9 mouse cellular contexts compared by ENCODE assay signal in the genomic region with DNA sequence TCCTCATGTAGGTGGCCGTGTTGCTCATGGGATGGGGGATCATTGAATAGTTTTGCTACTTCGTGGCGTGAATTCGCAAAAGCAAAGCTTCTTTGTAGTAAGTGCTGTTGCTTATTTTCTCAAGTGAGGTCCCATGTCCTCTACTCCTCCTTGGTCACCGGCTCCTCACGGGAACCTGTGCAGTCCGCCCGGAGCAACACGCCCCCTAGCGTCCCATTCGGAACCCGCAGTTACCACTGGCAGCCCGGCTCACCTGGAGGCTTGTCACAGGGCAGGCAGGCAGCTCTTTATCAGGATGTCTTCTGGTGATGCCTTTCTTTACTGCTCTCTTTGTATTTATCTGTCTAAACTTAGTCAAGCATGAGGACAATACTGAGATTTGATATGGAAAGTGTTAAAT.
DNase-seq lines count a peak whose midpoint lies in the region; ATAC-seq and TF ChIP-seq lines count a peak whose summit lies in the region.
"Had no signal": no experiment of that assay in that cellular context is flagged by ENCODE, and none has a peak within 500 bp of the region (broad histone marks: within the 10 kb centered on the region; RNA-seq: fewer than 3 reads in every experiment).

No protein-coding gene starts in this region.

- no peak overlapping the region for H3K4me2 ChIP-seq in hindbrain, embryonic 11.5 days (replicated peaks; ENCODE audit: low read depth, low read length)
- H3K4me2 ChIP-seq in hindbrain, embryonic 14.5 days (replicated peaks), result no peak overlapping the region
- H3K4me2 ChIP-seq in CH12.LX (ENCODE audit: insufficient read depth, low read depth, poor library complexity, severe bottlenecking), result no peak overlapping the region
- H3K4me2 ChIP-seq: liver, embryonic 15.5 days had no signal

- H3K9me3 ChIP-seq in hindbrain, embryonic 11.5 days (ENCODE audit: control insufficient read depth, low read length), result no peaks in the 10 kb centered on the region
- H3K9me3 ChIP-seq in hindbrain, embryonic 14.5 days (ENCODE audit: control insufficient read depth, low read length), result no peaks in the 10 kb centered on the region
- H3K9me3 ChIP-seq in CH12.LX (replicated peaks; ENCODE audit: low read length), result no peaks in the 10 kb centered on the region
- H3K9me3 ChIP-seq: liver, embryonic 15.5 days had no signal

- dilution Hi-C loops in CH12.LX (cut with MboI; ENCODE audit: extremely low pct_ligation_motif_present, extremely low pct_unique_long_range_greater_than_20kb, low sequenced_read_pairs), result no loop called here

- no peaks in the 10 kb centered on the region for H3K4me1 ChIP-seq in hindbrain, embryonic 11.5 days (replicated peaks; ENCODE audit: control insufficient read depth, insufficient read depth, low read length)
- H3K4me1 ChIP-seq in hindbrain, embryonic 14.5 days (replicated peaks; ENCODE audit: control insufficient read depth, insufficient read depth, low read length), result peaks cover 3% of the 10 kb centered on the region; the same call in 1 of the 2 replicates
- H3K4me1 ChIP-seq in CH12.LX (ENCODE audit: control insufficient read depth in 1 of 2, insufficient read depth in 2 of 2), result peaks cover 3 to 15% of the 10 kb centered on the region in 2 experiments; a peak in 3 of 4 replicates
- H3K4me1 ChIP-seq in bone marrow macrophage, adult 2 months (ENCODE audit: control insufficient read depth, insufficient read depth, low read length), result no peaks in the 10 kb centered on the region
- no peaks in the 10 kb centered on the region for H3K4me1 ChIP-seq in liver, adult 2 months (ENCODE audit: control insufficient read depth, insufficient read depth, low read length)
- H3K4me1 ChIP-seq: liver, embryonic 15.5 days had no signal

- H3K36me3 ChIP-seq in hindbrain, embryonic 11.5 days (ENCODE audit: control insufficient read depth, insufficient read depth, low read length), result no peaks in the 10 kb centered on the region
- 0 out of 2 replicates have a peak, but pooled peaks cover 2% of the 10 kb centered on the region for H3K36me3 ChIP-seq in hindbrain, embryonic 14.5 days (replicated peaks; ENCODE audit: control insufficient read depth, insufficient read depth)
- peaks cover 3 to 25% of the 10 kb centered on the region in 2 experiments for H3K36me3 ChIP-seq in CH12.LX (replicated peaks in 1 of 2; ENCODE audit: control insufficient read depth in 1 of 2, insufficient read depth in 1 of 2, low read length in 1 of 2)
- H3K36me3 ChIP-seq in liver, adult 2 months (ENCODE audit: control insufficient read depth, insufficient read depth, low read length), result no peaks in the 10 kb centered on the region
- H3K36me3 ChIP-seq: liver, embryonic 15.5 days had no signal

- no peak for TF ChIP-seq EP300 in CH12.LX (IDR thresholded peaks at IDR 0.05; ENCODE audit: low read length)

- peak; percentile 53 for DNase-seq in hindbrain, embryonic 11.5 days (ENCODE audit: low spot score)
- DNase-seq in hindbrain, embryonic 14.5 days (ENCODE audit: low spot score), result no peak
- no peak for DNase-seq in CH12.LX (ENCODE audit: extremely low read depth)
- DNase-seq in gastrocnemius, adult 2 months, result peak; percentile 81
- no peak for DNase-seq in liver, adult 2 months (ENCODE audit: extremely low read depth, low read depth, low spot score)
- peak; percentile 53 for DNase-seq in thymus, postnatal 14 days
- DNase-seq in ovary, postnatal 10 days (ENCODE audit: low spot score), result no peak

- no peaks in the 10 kb centered on the region for H3K79me2 ChIP-seq in CH12.LX (replicated peaks; ENCODE audit: control insufficient read depth, extremely low read depth, insufficient read depth, poor library complexity, severe bottlenecking)
- H3K79me2 ChIP-seq in liver, adult 2 months (ENCODE audit: control insufficient read depth, insufficient read depth, low read length), result no peaks in the 10 kb centered on the region

- no peak overlapping the region for H3K9ac ChIP-seq in hindbrain, embryonic 11.5 days (ENCODE audit: low read depth, low read length)
- H3K9ac ChIP-seq in hindbrain, embryonic 14.5 days, result no peak overlapping the region
- H3K9ac ChIP-seq in CH12.LX (ENCODE audit: insufficient read depth, low read depth), result no peak overlapping the region
- no peak overlapping the region for H3K9ac ChIP-seq in liver, adult 2 months (ENCODE audit: low read depth, low read length)
- H3K9ac ChIP-seq: liver, embryonic 15.5 days had no signal

- no peak overlapping the region for H3K27ac ChIP-seq in hindbrain, embryonic 11.5 days (ENCODE audit: low read depth, low read length)
- H3K27ac ChIP-seq in hindbrain, embryonic 14.5 days, result no peak overlapping the region
- no peak overlapping the region for H3K27ac ChIP-seq in CH12.LX (ENCODE audit: insufficient read depth, low read depth)
- H3K27ac ChIP-seq in bone marrow macrophage, adult 2 months (ENCODE audit: insufficient read depth, low read depth, low read length), result no peak overlapping the region
- H3K27ac ChIP-seq in gastrocnemius, adult 2 months, result no peak overlapping the region
- no peak overlapping the region for H3K27ac ChIP-seq in liver, adult 2 months (replicated peaks; ENCODE audit: insufficient read depth, low read depth, low read length)
- H3K27ac ChIP-seq: liver, embryonic 15.5 days had no signal

- intact Hi-C loops in gastrocnemius, adult 2 months (cut with DNase I), result no loop called here

- TF ChIP-seq RAD21 in CH12.LX (IDR thresholded peaks at IDR 0.05; ENCODE audit: low read depth, low read length), result peak; percentile 45

- no peak for TF ChIP-seq POLR2A in CH12.LX (IDR thresholded peaks at IDR 0.05; ENCODE audit: low read depth, low read length)
- TF ChIP-seq POLR2A in bone marrow macrophage, adult 2 months (IDR thresholded peaks at IDR 0.05; ENCODE audit: borderline replicate concordance, low read depth, low read length), result no peak
- TF ChIP-seq POLR2A in liver, adult 2 months (IDR thresholded peaks at IDR 0.05; ENCODE audit: extremely low read depth, insufficient read depth, low read length), result no peak

- TF ChIP-seq CTCF in CH12.LX (conservative IDR thresholded peaks at IDR 0.05 in 1 of 2, IDR thresholded peaks at IDR 0.05 in 1 of 2; ENCODE audit: low read depth in 2 of 2, low read length in 2 of 2), result peak in 1 of 2 experiments; percentile 68; a peak in 2 of 4 replicates
- peak; percentile 38; the same call in 1 of the 2 replicates for TF ChIP-seq CTCF in bone marrow macrophage, adult 2 months (IDR thresholded peaks at IDR 0.05; ENCODE audit: low read depth, low read length)
- peak; percentile 84 for TF ChIP-seq CTCF in gastrocnemius, adult 2 months (IDR thresholded peaks at IDR 0.05)
- TF ChIP-seq CTCF in liver, adult 2 months (IDR thresholded peaks at IDR 0.05; ENCODE audit: low read depth, low read length), result peak; percentile 63

- no peaks in the 10 kb centered on the region for H3K27me3 ChIP-seq in hindbrain, embryonic 11.5 days (ENCODE audit: control insufficient read depth, insufficient read depth, low read length)
- H3K27me3 ChIP-seq in hindbrain, embryonic 14.5 days (ENCODE audit: control insufficient read depth, insufficient read depth, low read length), result no peaks in the 10 kb centered on the region
- H3K27me3 ChIP-seq in CH12.LX (replicated peaks), result no peaks in the 10 kb centered on the region
- no peaks in the 10 kb centered on the region for H3K27me3 ChIP-seq in liver, adult 2 months (ENCODE audit: control insufficient read depth, insufficient read depth, low read length)
- H3K27me3 ChIP-seq: liver, embryonic 15.5 days had no signal

- WGBS in hindbrain, embryonic 11.5 days, result 21% methylated on average over 13 of the region's 13 CpGs
- 21% methylated on average over 13 of the region's 13 CpGs for WGBS in hindbrain, embryonic 14.5 days
- WGBS in liver, adult 2 months, result 28% methylated on average over 13 of the region's 13 CpGs

- ATAC-seq in hindbrain, embryonic 11.5 days (ENCODE audit: low FRiP score), result no peak
- no peak for ATAC-seq in hindbrain, embryonic 14.5 days (ENCODE audit: low FRiP score)

- H3K4me3 ChIP-seq in hindbrain, embryonic 11.5 days (ENCODE audit: low read depth, low read length), result no peak overlapping the region
- H3K4me3 ChIP-seq in hindbrain, embryonic 14.5 days (replicated peaks; ENCODE audit: low read length), result no peak overlapping the region
- no peak overlapping the region for H3K4me3 ChIP-seq in CH12.LX (replicated peaks in 1 of 3; ENCODE audit: low read depth in 2 of 3, low read length in 2 of 3, poor library complexity in 1 of 3)
- H3K4me3 ChIP-seq in bone marrow macrophage, adult 2 months (ENCODE audit: insufficient read depth, low read length), result no peak overlapping the region
- H3K4me3 ChIP-seq in gastrocnemius, adult 2 months, result no peak overlapping the region
- no peak overlapping the region for H3K4me3 ChIP-seq in liver, adult 2 months (ENCODE audit: insufficient read depth, low read depth, low read length)
- H3K4me3 ChIP-seq: liver, embryonic 15.5 days had no signal

- in situ Hi-C loops in CH12.LX (cut with MboI; ENCODE audit: low pct_ligation_motif_present, low pct_unique_long_range_greater_than_20kb, low sequenced_read_pairs), result no loop called here

TF ChIP-seq in CH12.LX, 34 proteins besides CTCF, POLR2A, EP300 and RAD21:
- TF ChIP-seq KAT2A (IDR thresholded peaks at IDR 0.05; ENCODE audit: insufficient replicate concordance, low read length), result no peak
- no peak for TF ChIP-seq ZMIZ1 (IDR thresholded peaks at IDR 0.05; ENCODE audit: low read depth, low read length)
- TF ChIP-seq SIN3A (IDR thresholded peaks at IDR 0.05; ENCODE audit: low read length), result no peak
- 0 out of 2 replicates have a peak, but pooled peaks have one; percentile 9 for TF ChIP-seq BHLHE40 (IDR thresholded peaks at IDR 0.05; ENCODE audit: low read depth, low read length)
- TF ChIP-seq MXI1 (IDR thresholded peaks at IDR 0.05; ENCODE audit: low read depth, low read length), result no peak
- no peak for TF ChIP-seq JUN (IDR thresholded peaks at IDR 0.05; ENCODE audit: insufficient read depth, low read depth, low read length)
- no peak for TF ChIP-seq HCFC1 (IDR thresholded peaks at IDR 0.05; ENCODE audit: low read depth, low read length)
- TF ChIP-seq JUND (conservative IDR thresholded peaks at IDR 0.05; ENCODE audit: low read depth, low read length), result no peak
- TF ChIP-seq MEF2A (IDR thresholded peaks at IDR 0.05; ENCODE audit: borderline replicate concordance, low read depth, low read length), result no peak
- TF ChIP-seq MAZ (IDR thresholded peaks at IDR 0.05; ENCODE audit: low read depth, low read length), result no peak
- no peak for TF ChIP-seq GABPA (IDR thresholded peaks at IDR 0.05; ENCODE audit: insufficient replicate concordance, low read depth, low read length)
- TF ChIP-seq RCOR1 (conservative IDR thresholded peaks at IDR 0.05; ENCODE audit: low read depth, low read length), result no peak
- peak; percentile 78 for TF ChIP-seq SMC3 (IDR thresholded peaks at IDR 0.05; ENCODE audit: low read depth, low read length)
- TF ChIP-seq MAFK (IDR thresholded peaks at IDR 0.05; ENCODE audit: insufficient replicate concordance, low read length), result no peak
- TF ChIP-seq UBTF (IDR thresholded peaks at IDR 0.05; ENCODE audit: low read depth, low read length), result no peak
- TF ChIP-seq ZC3H11A (IDR thresholded peaks at IDR 0.05; ENCODE audit: low read depth, low read length), result no peak
- TF ChIP-seq ELF1 (IDR thresholded peaks at IDR 0.05; ENCODE audit: low read depth, low read length), result no peak

Comparison
In these comparisons a context has a peak if more than half of its experiments do, and no peak if none do; other contexts are left out.
1. DNase-seq: peak in hindbrain, embryonic 11.5 days (single experiment), gastrocnemius, adult 2 months (single experiment) and thymus, postnatal 14 days (single experiment); none in hindbrain, embryonic 14.5 days (single experiment), CH12.LX (single experiment), liver, adult 2 months (single experiment) and ovary, postnatal 10 days (single experiment).